Mouse (Mus musculus) liver, postnatal 0 days (tissue): ENCODE data around the gene Bsg. TPM values are rescaled to one million over a fixed set of nuclear protein-coding genes. Genes with fewer than 3 reads are reported as not detected.
A peak's percentile ranks its signal among the peaks of the same experiment; 100 is the strongest.
"Not testable (repeated sequence)": the region's sequence is repeated elsewhere in the genome, so short reads cannot be mapped to it uniquely, and the experiment has no call there.

ENCODE experiments used
- ATAC-seq: fragments of 200-750 bp; cut with Nextera tagmentation; 2 replicates; pipeline ENCODE4 v1.8.0; 2017; ENCODE audit warnings: mild to moderate bottlenecking, moderate library complexity
- DNase-seq: peaks from one replicate; pipeline ENCODE4 v3.0.0-alpha.2; 2016
- H3K27ac ChIP-seq: fragments of 300-500 bp; sonication (generic); 2 replicates; pipeline ENCODE4 v1.5.1; 2014; ENCODE audit warnings: antibody characterized with exemption, moderate library complexity, mild to moderate bottlenecking, low read depth
- H3K27me3 ChIP-seq: fragments of 300-500 bp; sonication (generic); 2 replicates; pipeline ENCODE4 v1.6.1; 2014; ENCODE audit warnings: low read length, control low read depth, mixed read lengths; ENCODE audit not compliant: insufficient read depth
- H3K36me3 ChIP-seq: fragments of 300-500 bp; sonication (generic); replicated peaks from 2 replicates; pipeline ENCODE4 v1.6.1; 2014; ENCODE audit warnings: mild to moderate bottlenecking, control low read depth, low read length, moderate library complexity, mixed read lengths; ENCODE audit not compliant: insufficient read depth
- H3K4me1 ChIP-seq: fragments of 300-500 bp; sonication (generic); 2 replicates; pipeline ENCODE4 v1.6.1; 2014; ENCODE audit warnings: antibody characterized with exemption, mild to moderate bottlenecking, control low read depth; ENCODE audit not compliant: insufficient read depth
- H3K4me2 ChIP-seq: fragments of 300-500 bp; sonication (generic); 2 replicates; pipeline ENCODE4 v1.6.1; 2014; ENCODE audit warnings: low read depth, mild to moderate bottlenecking, low read length, moderate library complexity, mixed read lengths
- H3K4me3 ChIP-seq: fragments of 300-500 bp; sonication (generic); 2 replicates; pipeline ENCODE4 v1.5.1; 2014; ENCODE audit warnings: low read depth, low read length
- H3K9ac ChIP-seq: fragments of 300-500 bp; sonication (generic); replicated peaks from 2 replicates; pipeline ENCODE4 v1.6.1; 2014; ENCODE audit warnings: mild to moderate bottlenecking, moderate library complexity
- H3K9me3 ChIP-seq: fragments of 300-500 bp; sonication (generic); 2 replicates; pipeline ENCODE4 v1.6.1; 2016; ENCODE audit warnings: mild to moderate bottlenecking, control low read depth, low read length, mixed read lengths
- CTCF ChIP-seq: sonication (generic); IDR thresholded peaks from 2 replicates; pipeline ENCODE4 v1.5.1; 2016; ENCODE audit warnings: antibody characterized with exemption, low read depth
- EP300 ChIP-seq: IDR thresholded peaks from 2 replicates; pipeline ENCODE4 v1.6.1; 2016; ENCODE audit warnings: antibody characterized with exemption, low read depth, mild to moderate bottlenecking
- WGBS: fragments of 180-500 bp; shearing (Covaris S2); extraction: QIAGEN DNeasy Blood & Tissue Kit; methylation state at CpG from one replicate; pipeline ENCODE4 v1.1.7; 2014; ENCODE audit not compliant: insufficient replicate concordance; 5-methylcytosine and 5-hydroxymethylcytosine counted together
- polyA plus RNA-seq: library from polyadenylated mRNA; unstranded; fragments of >200 nt; fragmentation: Nextera tagmentation; extraction: Ambion mirVana; gene quantifications from 2 replicates; pipeline ENCODE4 v1.2.1, GENCODE M21; 2015

Gene Bsg
- polyA plus RNA-seq, 1 experiment from 2014 or later, result 1,075 TPM

GRCm38 (mm10) chr10:79700676-79701075 is 3.6 kb upstream of the Bsg start:
- WGBS, result 41% methylated on average over 7 of the region's 7 CpGs
- no peak for TF ChIP-seq CTCF
- no peak for TF ChIP-seq EP300
- H3K27ac ChIP-seq, result peak overlapping the region; percentile 52

GRCm38 (mm10) chr10:79701443-79702129 is 2.7 kb upstream of the Bsg start:
- TF ChIP-seq EP300, result no peak
- no peak for TF ChIP-seq CTCF
- H3K4me3 ChIP-seq, result no peak overlapping the region
- 55% methylated on average over 10 of the region's 10 CpGs for WGBS
- H3K4me2 ChIP-seq, result no peak overlapping the region
- no peaks in the 10 kb centered on the region for H3K27me3 ChIP-seq
- peak; percentile 60 for DNase-seq
- no peak overlapping the region for H3K9ac ChIP-seq
- peaks cover 31% of the 10 kb centered on the region for H3K4me1 ChIP-seq
- no peaks in the 10 kb centered on the region for H3K9me3 ChIP-seq
- peak; percentile 15 for ATAC-seq
- H3K36me3 ChIP-seq, result peaks cover 6% of the 10 kb centered on the region; the same call in 1 of the 2 replicates
- H3K27ac ChIP-seq, result peak overlapping the region; percentile 52

More at GRCm38 (mm10) chr10:79700676-79701075, 3.6 kb upstream of the Bsg start:
- no peaks in the 10 kb centered on the region for H3K36me3 ChIP-seq
- no peak overlapping the region for H3K9ac ChIP-seq
- peaks cover 31% of the 10 kb centered on the region for H3K4me1 ChIP-seq
- ATAC-seq, result no peak
- H3K27me3 ChIP-seq, result no peaks in the 10 kb centered on the region
- no peaks in the 10 kb centered on the region for H3K9me3 ChIP-seq
- no peak for DNase-seq
- 0 out of 2 replicates have a peak overlapping the region, but pooled peaks have one; percentile 14 for H3K4me2 ChIP-seq
- H3K4me3 ChIP-seq, result no peak overlapping the region

GRCm38 (mm10) chr10:79702970-79703369 is 1.3 kb upstream of the Bsg start:
- 80% methylated on average over 3 of the region's 4 CpGs for WGBS
- not testable (repeated sequence) for H3K9me3 ChIP-seq, ATAC-seq, DNase-seq, H3K4me2 ChIP-seq, H3K27ac ChIP-seq, H3K9ac ChIP-seq, H3K4me3 ChIP-seq, H3K27me3 ChIP-seq
- Histone ChIP-seq H3K36me3 (peaks cover 19% of the 10 kb centered on the region), H3K4me1 (peaks cover 41% of the 10 kb centered on the region)

- 80% methylated on average over 10 of the region's 10 CpGs for WGBS
- Histone ChIP-seq H3K4me1 (peaks cover 42% of the 10 kb centered on the region), H3K36me3 (peaks cover 25% of the 10 kb centered on the region), H3K4me2 (peak overlapping the region; percentile 77; the same call in 1 of the 2 replicates), H3K9ac (no peak overlapping the region), H3K27ac (no peak overlapping the region), H3K4me3 (peak overlapping the region; percentile 85; the same call in 1 of the 2 replicates), H3K9me3 (no peaks in the 10 kb centered on the region), H3K27me3 (no peaks in the 10 kb centered on the region)
- no peak for TF ChIP-seq CTCF
- TF ChIP-seq EP300, result no peak
- DNase-seq (no peak), ATAC-seq (no peak)
These were observed 750 bp upstream of the Bsg start for GRCm38 (mm10) chr10:79703541-79703940.

GRCm38 (mm10) chr10:79704970-79705360 is 674 bp downstream of the Bsg start:
- 1% methylated on average over 10 of the region's 10 CpGs for WGBS
- no peak for TF ChIP-seq EP300
- peaks cover 48% of the 10 kb centered on the region for H3K4me1 ChIP-seq

GRCm38 (mm10) chr10:79705951-79706350 is 1.7 kb downstream of the Bsg start:
- Histone ChIP-seq H3K9me3 (no peaks in the 10 kb centered on the region), H3K9ac (peak overlapping the region; percentile 87), H3K27me3 (no peaks in the 10 kb centered on the region), H3K4me1 (peaks cover 47% of the 10 kb centered on the region), H3K4me2 (peak overlapping the region; percentile 77), H3K27ac (peak overlapping the region; percentile 79), H3K36me3 (peaks cover 49% of the 10 kb centered on the region), H3K4me3 (peak overlapping the region; percentile 85)
- peak; percentile 67 for ATAC-seq
- 47% methylated on average over 5 of the region's 5 CpGs for WGBS
- TF ChIP-seq CTCF (no peak), EP300 (peak; percentile 96)
- DNase-seq, result peak; percentile 81

More at GRCm38 (mm10) chr10:79704970-79705360, 674 bp downstream of the Bsg start:
- peak overlapping the region; percentile 77 for H3K4me2 ChIP-seq
- H3K27me3 ChIP-seq, result no peaks in the 10 kb centered on the region
- DNase-seq, result no peak
- H3K27ac ChIP-seq, result peak overlapping the region; percentile 79
- peaks cover 39% of the 10 kb centered on the region for H3K36me3 ChIP-seq
- no peak for ATAC-seq
- H3K9ac ChIP-seq, result peak overlapping the region; percentile 87
- H3K9me3 ChIP-seq, result no peaks in the 10 kb centered on the region
- H3K4me3 ChIP-seq, result peak overlapping the region; percentile 85
